Mouse (Mus musculus): ENCODE results near the gene Rfx2. TPM values are rescaled to one million over a fixed set of nuclear protein-coding genes. Genes with fewer than 3 reads are reported as not detected.

Rfx2 gene
- polyA plus RNA-seq, 1 experiment from 2014 or later: 3.8 TPM

GRCm38 (mm10) chr17:56762769-56763731 is 67.8 kb downstream of the Rfx2 start:
- ATAC-seq (ENCODE audit: insufficient number of reproducible peaks, low FRiP score): no peak
- Histone ChIP-seq H3K36me3 (peaks cover 17% of the 10 kb centered on the region), H3K4me2 (peak overlapping the region; percentile 65), H3K4me3 (no peak overlapping the region), H3K9ac (peak overlapping the region; percentile 43; the same call in 1 of the 2 replicates), H3K27me3 (replicated peaks) (peaks cover 27% of the 10 kb centered on the region), H3K4me1 (replicated peaks) (peaks cover 27% of the 10 kb centered on the region), H3K27ac (ENCODE audit: poor library complexity, severe bottlenecking) (peak overlapping the region; percentile 81), H3K9me3 (replicated peaks) (peaks cover 6% of the 10 kb centered on the region; the same call in 1 of the 2 replicates)
- 37% methylated on average over 27 of the region's 27 CpGs for WGBS

- peak; percentile 79 for ATAC-seq (ENCODE audit: insufficient number of reproducible peaks, low FRiP score)
- Histone ChIP-seq H3K4me1 (replicated peaks) (peaks cover 37% of the 10 kb centered on the region), H3K9ac (peak overlapping the region; percentile 43), H3K36me3 (peaks cover 7% of the 10 kb centered on the region), H3K4me2 (peak overlapping the region; percentile 65), H3K9me3 (replicated peaks) (peaks cover 8% of the 10 kb centered on the region; the same call in 1 of the 2 replicates), H3K4me3 (peak overlapping the region; percentile 40), H3K27ac (ENCODE audit: poor library complexity, severe bottlenecking) (peak overlapping the region; percentile 81), H3K27me3 (replicated peaks) (peaks cover 38% of the 10 kb centered on the region)
- 1% methylated on average over 28 of the region's 28 CpGs for WGBS
Observed at GRCm38 (mm10) chr17:56761991-56762410, 68.8 kb downstream of the Rfx2 start.

GRCm38 (mm10) chr17:56761077-56761476 is 69.7 kb downstream of the Rfx2 start:
- Histone ChIP-seq H3K4me1 (replicated peaks) (peaks cover 41% of the 10 kb centered on the region), H3K27ac (ENCODE audit: poor library complexity, severe bottlenecking) (no peak overlapping the region), H3K4me2 (no peak overlapping the region), H3K27me3 (replicated peaks) (peaks cover 47% of the 10 kb centered on the region), H3K9me3 (replicated peaks) (peaks cover 8% of the 10 kb centered on the region; the same call in 1 of the 2 replicates), H3K9ac (no peak overlapping the region), H3K36me3 (no peaks in the 10 kb centered on the region), H3K4me3 (no peak overlapping the region)
- ATAC-seq (ENCODE audit: insufficient number of reproducible peaks, low FRiP score): no peak
- 70% methylated on average over 3 of the region's 3 CpGs for WGBS

- Histone ChIP-seq H3K4me3 (no peak overlapping the region), H3K9me3 (replicated peaks) (peaks cover 8% of the 10 kb centered on the region; the same call in 1 of the 2 replicates), H3K27me3 (replicated peaks) (peaks cover 65% of the 10 kb centered on the region), H3K27ac (ENCODE audit: poor library complexity, severe bottlenecking) (no peak overlapping the region), H3K4me2 (no peak overlapping the region), H3K9ac (no peak overlapping the region), H3K36me3 (no peaks in the 10 kb centered on the region), H3K4me1 (replicated peaks) (peaks cover 42% of the 10 kb centered on the region)
- 61% methylated on average over 7 of the region's 7 CpGs for WGBS
- ATAC-seq (ENCODE audit: insufficient number of reproducible peaks, low FRiP score): no peak
Observed at GRCm38 (mm10) chr17:56759261-56759660, 71.6 kb downstream of the Rfx2 start.

- H3K27ac ChIP-seq (ENCODE audit: poor library complexity, severe bottlenecking): no peak overlapping the region
- H3K4me3 ChIP-seq: no peak overlapping the region
- peaks cover 76% of the 10 kb centered on the region for H3K27me3 ChIP-seq (replicated peaks)
- peaks cover 8% of the 10 kb centered on the region; the same call in 1 of the 2 replicates for H3K9me3 ChIP-seq (replicated peaks)
- H3K4me2 ChIP-seq: peak overlapping the region; percentile 89; the same call in 1 of the 2 replicates
- H3K9ac ChIP-seq: no peak overlapping the region
- peaks cover 41% of the 10 kb centered on the region for H3K4me1 ChIP-seq (replicated peaks)
- no peaks in the 10 kb centered on the region for H3K36me3 ChIP-seq
- no peak for ATAC-seq (ENCODE audit: insufficient number of reproducible peaks, low FRiP score)
- WGBS: 4% methylated on average over 12 of the region's 12 CpGs
Observed at GRCm38 (mm10) chr17:56758132-56758531, 72.7 kb downstream of the Rfx2 start.

GRCm38 (mm10) chr17:56757416-56758123 is 73.2 kb downstream of the Rfx2 start, which contains the start of gene Nrtn:
Gene Nrtn, minus strand, starts transcription at chr17:56757530.
- Histone ChIP-seq H3K27me3 (replicated peaks) (peaks cover 82% of the 10 kb centered on the region), H3K4me3 (peak within 1 kb of the TSS; percentile 51), H3K4me1 (replicated peaks) (peaks cover 36% of the 10 kb centered on the region), H3K36me3 (no peaks in the 10 kb centered on the region), H3K4me2 (peak within 1 kb of the TSS; percentile 89), H3K27ac (ENCODE audit: poor library complexity, severe bottlenecking) (no peak within 1 kb of the TSS), H3K9me3 (replicated peaks) (peaks cover 8% of the 10 kb centered on the region; the same call in 1 of the 2 replicates), H3K9ac (peak within 1 kb of the TSS; percentile 77)
- peak; percentile 76 for ATAC-seq (ENCODE audit: insufficient number of reproducible peaks, low FRiP score)
- under 1% methylated on average over 48 of the region's 48 CpGs for WGBS

GRCm38 (mm10) chr17:56756703-56757399 is 74.0 kb downstream of the Rfx2 start:
- Histone ChIP-seq H3K4me2 (peak overlapping the region; percentile 89), H3K9me3 (replicated peaks) (peaks cover 8% of the 10 kb centered on the region; the same call in 1 of the 2 replicates), H3K36me3 (no peaks in the 10 kb centered on the region), H3K9ac (peak overlapping the region; percentile 77), H3K4me3 (peak overlapping the region; percentile 51), H3K27me3 (replicated peaks) (peaks cover 89% of the 10 kb centered on the region), H3K27ac (ENCODE audit: poor library complexity, severe bottlenecking) (no peak overlapping the region), H3K4me1 (replicated peaks) (peaks cover 30% of the 10 kb centered on the region)
- 0 out of 2 replicates have a peak, but pooled peaks have one; percentile 5 for ATAC-seq (ENCODE audit: insufficient number of reproducible peaks, low FRiP score)
- WGBS: 2% methylated on average over 51 of the region's 51 CpGs

GRCm38 (mm10) chr17:56754271-56755185 is 76.3 kb downstream of the Rfx2 start:
- H3K9ac ChIP-seq: no peak overlapping the region
- H3K36me3 ChIP-seq: no peaks in the 10 kb centered on the region
- peaks cover 8% of the 10 kb centered on the region; the same call in 1 of the 2 replicates for H3K9me3 ChIP-seq (replicated peaks)
- WGBS: 13% methylated on average over 36 of the region's 36 CpGs
- no peak overlapping the region for H3K27ac ChIP-seq (ENCODE audit: poor library complexity, severe bottlenecking)
- peaks cover 95% of the 10 kb centered on the region for H3K27me3 ChIP-seq (replicated peaks)
- H3K4me2 ChIP-seq: peak overlapping the region; percentile 17; the same call in 1 of the 2 replicates
- peaks cover 29% of the 10 kb centered on the region for H3K4me1 ChIP-seq (replicated peaks)
- no peak for ATAC-seq (ENCODE audit: insufficient number of reproducible peaks, low FRiP score)
- 0 out of 2 replicates have a peak overlapping the region, but pooled peaks have one; percentile 5 for H3K4me3 ChIP-seq

GRCm38 (mm10) chr17:56753452-56753851 is 77.4 kb downstream of the Rfx2 start:
- no peak overlapping the region for H3K9ac ChIP-seq
- peaks cover 29% of the 10 kb centered on the region for H3K4me1 ChIP-seq (replicated peaks)
- H3K4me3 ChIP-seq: no peak overlapping the region
- no peak overlapping the region for H3K4me2 ChIP-seq
- WGBS: 23% methylated on average over 15 of the region's 15 CpGs
- no peak overlapping the region for H3K27ac ChIP-seq (ENCODE audit: poor library complexity, severe bottlenecking)
- H3K36me3 ChIP-seq: no peaks in the 10 kb centered on the region
- ATAC-seq (ENCODE audit: insufficient number of reproducible peaks, low FRiP score): no peak
- peaks cover 6% of the 10 kb centered on the region; the same call in 1 of the 2 replicates for H3K9me3 ChIP-seq (replicated peaks)
- peaks cover 93% of the 10 kb centered on the region for H3K27me3 ChIP-seq (replicated peaks)

Data from heart, embryonic 12.5 days (tissue).